Mouse (Mus musculus) CH12.LX (cell line): ENCODE data around the gene Elof1. TPM values are rescaled to one million over a fixed set of nuclear protein-coding genes. Genes with fewer than 3 reads are reported as not detected.

ENCODE experiments used
- DNase-seq: peaks from one replicate; pipeline ENCODE4 v3.0.0-alpha.2; 2013; ENCODE audit errors: extremely low read depth
- H3K27ac ChIP-seq: 2 replicates; pipeline ENCODE4 v1.5.1; 2012; ENCODE audit warnings: low read depth, mild to moderate bottlenecking, control low read depth, moderate library complexity; ENCODE audit not compliant: insufficient read depth
- H3K27me3 ChIP-seq: replicated peaks from 2 replicates; pipeline ENCODE3; 2012; ENCODE audit warnings: inconsistent platforms
- H3K36me3 ChIP-seq, 2 experiments: replicated peaks in 1 of 2; 2 replicates each; pipeline versions ENCODE3 to v1.6.1; 2012; ENCODE audit warnings: inconsistent platforms in 1 of 2, low read length in 1 of 2, mild to moderate bottlenecking in 1 of 2, mixed read lengths in 1 of 2, moderate library complexity in 1 of 2; ENCODE audit not compliant: control insufficient read depth in 1 of 2, insufficient read depth in 1 of 2
- H3K4me1 ChIP-seq, 2 experiments: 2 replicates each; pipeline ENCODE4 v1.6.1; 2012; ENCODE audit warnings: inconsistent platforms in 1 of 2, moderate library complexity in 1 of 2; ENCODE audit not compliant: insufficient read depth in 2 of 2, control insufficient read depth in 1 of 2
- H3K4me2 ChIP-seq: 2 replicates; pipeline ENCODE4 v1.6.1; 2012; ENCODE audit warnings: low read depth, mild to moderate bottlenecking, control low read depth; ENCODE audit not compliant: poor library complexity, insufficient read depth, severe bottlenecking
- H3K4me3 ChIP-seq, 3 experiments: fragments of 150-350 bp in 1 of 3; sonication (generic) in 1 of 3; replicated peaks in 1 of 3; 2 replicates each; pipeline versions ENCODE3 to v1.5.1; 2011 to 2012; ENCODE audit warnings: low read depth in 2 of 3, low read length in 2 of 3, mild to moderate bottlenecking in 2 of 3, moderate library complexity in 2 of 3, control low read depth in 1 of 3, improper control_type of control experiment in 1 of 3, inconsistent platforms in 1 of 3, mixed read lengths in 1 of 3; ENCODE audit not compliant: poor library complexity in 1 of 3
- H3K79me2 ChIP-seq: replicated peaks from 2 replicates; pipeline ENCODE4 v1.6.1; 2012; ENCODE audit warnings: mild to moderate bottlenecking, moderate library complexity; ENCODE audit not compliant: control insufficient read depth, poor library complexity, insufficient read depth, severe bottlenecking; ENCODE audit errors: extremely low read depth
- H3K9ac ChIP-seq: 2 replicates; pipeline ENCODE4 v1.6.1; 2012; ENCODE audit warnings: low read depth, mild to moderate bottlenecking, control low read depth, moderate library complexity; ENCODE audit not compliant: insufficient read depth
- H3K9me3 ChIP-seq: replicated peaks from 2 replicates; pipeline ENCODE3; 2012; ENCODE audit warnings: low read length, inconsistent platforms, mixed read lengths
- BHLHE40 ChIP-seq: IDR thresholded peaks from 2 replicates; pipeline ENCODE4 v1.6.1; 2011; ENCODE audit warnings: mild to moderate bottlenecking, low read depth, low read length, improper control_type of control experiment
- CHD2 ChIP-seq: IDR thresholded peaks from 2 replicates; pipeline ENCODE4 v1.6.1; 2011; ENCODE audit warnings: low read length, improper control_type of control experiment
- CTCF ChIP-seq, 2 experiments: IDR thresholded peaks in 1 of 2; conservative IDR thresholded peaks in 1 of 2; 2 replicates each; pipeline ENCODE4 v1.5.1; 2011 to 2012; ENCODE audit warnings: low read depth in 2 of 2, low read length in 2 of 2, improper control_type of control experiment in 1 of 2, inconsistent platforms in 1 of 2, mild to moderate bottlenecking in 1 of 2, moderate library complexity in 1 of 2
- E2F4 ChIP-seq: IDR thresholded peaks from 2 replicates; pipeline ENCODE4 v1.6.1; 2011; ENCODE audit warnings: low read depth, low read length, improper control_type of control experiment; ENCODE audit not compliant: insufficient replicate concordance
- ELF1 ChIP-seq: IDR thresholded peaks from 2 replicates; pipeline ENCODE4 v1.6.1; 2014; ENCODE audit warnings: low read depth, mild to moderate bottlenecking, inconsistent platforms, low read length, improper control_type of control experiment
- EP300 ChIP-seq: IDR thresholded peaks from 2 replicates; pipeline ENCODE4 v1.6.1; 2011; ENCODE audit warnings: low read length, improper control_type of control experiment
- GABPA ChIP-seq: IDR thresholded peaks from 2 replicates; pipeline ENCODE4 v1.6.1; 2012; ENCODE audit warnings: low read depth, low read length, improper control_type of control experiment, inconsistent platforms; ENCODE audit not compliant: insufficient replicate concordance
- HCFC1 ChIP-seq: IDR thresholded peaks from 2 replicates; pipeline ENCODE4 v1.6.1; 2012; ENCODE audit warnings: low read depth, mild to moderate bottlenecking, inconsistent platforms, low read length, improper control_type of control experiment
- IRF4 ChIP-seq: IDR thresholded peaks from 2 replicates; pipeline ENCODE4 v1.6.1; 2014; ENCODE audit warnings: low read depth, mild to moderate bottlenecking, inconsistent platforms, low read length, improper control_type of control experiment
- JUND ChIP-seq: conservative IDR thresholded peaks from 2 replicates; pipeline ENCODE4 v1.6.1; 2011; ENCODE audit warnings: low read depth, low read length, improper control_type of control experiment
- KAT2A ChIP-seq: IDR thresholded peaks from 2 replicates; pipeline ENCODE4 v1.6.1; 2012; ENCODE audit warnings: low read length, improper control_type of control experiment, inconsistent platforms; ENCODE audit not compliant: insufficient replicate concordance
- MAFK ChIP-seq: IDR thresholded peaks from 2 replicates; pipeline ENCODE4 v1.6.1; 2011; ENCODE audit warnings: low read length, improper control_type of control experiment; ENCODE audit not compliant: insufficient replicate concordance
- MAX ChIP-seq: IDR thresholded peaks from 2 replicates; pipeline ENCODE4 v1.6.1; 2011; ENCODE audit warnings: low read length, improper control_type of control experiment
- MAZ ChIP-seq: IDR thresholded peaks from 2 replicates; pipeline ENCODE4 v1.6.1; 2012; ENCODE audit warnings: low read depth, mild to moderate bottlenecking, inconsistent platforms, low read length, improper control_type of control experiment, moderate library complexity
- MEF2A ChIP-seq: IDR thresholded peaks from 2 replicates; pipeline ENCODE4 v1.6.1; 2014; ENCODE audit warnings: low read depth, mild to moderate bottlenecking, inconsistent platforms, low read length, improper control_type of control experiment, borderline replicate concordance
- MXI1 ChIP-seq: IDR thresholded peaks from 2 replicates; pipeline ENCODE4 v1.6.1; 2011; ENCODE audit warnings: mild to moderate bottlenecking, low read depth, low read length, improper control_type of control experiment
- MYC ChIP-seq: IDR thresholded peaks from 2 replicates; pipeline ENCODE4 v1.6.1; 2011; ENCODE audit warnings: low read depth, mild to moderate bottlenecking, improper control_type of control experiment, low read length
- NELFE ChIP-seq: IDR thresholded peaks from 2 replicates; pipeline ENCODE4 v1.6.1; 2011; ENCODE audit warnings: low read depth, low read length, improper control_type of control experiment
- NRF1 ChIP-seq: IDR thresholded peaks from 2 replicates; pipeline ENCODE4 v1.6.1; 2014; ENCODE audit warnings: low read depth, mild to moderate bottlenecking, inconsistent platforms, low read length, improper control_type of control experiment, moderate library complexity
- PAX5 ChIP-seq: IDR thresholded peaks from 2 replicates; pipeline ENCODE4 v1.6.1; 2012; ENCODE audit warnings: low read length, inconsistent platforms, mixed read lengths
- POLR2A ChIP-seq: IDR thresholded peaks from 2 replicates; pipeline ENCODE4 v1.6.1; 2011; ENCODE audit warnings: low read depth, mild to moderate bottlenecking, improper control_type of control experiment, low read length
- POLR2AphosphoS2 ChIP-seq: IDR thresholded peaks from 2 replicates; pipeline ENCODE4 v1.6.1; 2011; ENCODE audit warnings: low read depth, low read length, improper control_type of control experiment
- RAD21 ChIP-seq: IDR thresholded peaks from 2 replicates; pipeline ENCODE4 v1.6.1; 2011; ENCODE audit warnings: low read depth, mild to moderate bottlenecking, low read length, improper control_type of control experiment, moderate library complexity
- RCOR1 ChIP-seq: conservative IDR thresholded peaks from 2 replicates; pipeline ENCODE4 v1.6.1; 2012; ENCODE audit warnings: low read depth, mild to moderate bottlenecking, inconsistent platforms, low read length, improper control_type of control experiment
- SIN3A ChIP-seq: IDR thresholded peaks from 2 replicates; pipeline ENCODE4 v1.6.1; 2012; ENCODE audit warnings: low read length, improper control_type of control experiment, inconsistent platforms
- SMC3 ChIP-seq: IDR thresholded peaks from 2 replicates; pipeline ENCODE4 v1.6.1; 2011; ENCODE audit warnings: low read depth, low read length, improper control_type of control experiment
- TCF12 ChIP-seq: IDR thresholded peaks from 2 replicates; pipeline ENCODE4 v1.6.1; 2014; ENCODE audit warnings: low read depth, mild to moderate bottlenecking, inconsistent platforms, low read length, improper control_type of control experiment
- UBTF ChIP-seq: IDR thresholded peaks from 2 replicates; pipeline ENCODE4 v1.6.1; 2012; ENCODE audit warnings: low read depth, mild to moderate bottlenecking, inconsistent platforms, low read length, improper control_type of control experiment, moderate library complexity
- USF1 ChIP-seq: IDR thresholded peaks from 2 replicates; pipeline ENCODE4 v1.6.1; 2014; ENCODE audit warnings: low read depth, mild to moderate bottlenecking, inconsistent platforms, low read length, improper control_type of control experiment
- ZNF384 ChIP-seq: IDR thresholded peaks from 2 replicates; pipeline ENCODE4 v1.6.1; 2012; ENCODE audit warnings: low read depth, low read length, improper control_type of control experiment, inconsistent platforms
- dilution Hi-C: fragments of 300-500 bp; cut with MboI; formaldehyde crosslinking; loops from 2 replicates; pipeline ENCODE4 v1.14.3; 2020; ENCODE audit warnings: low sequenced_read_pairs; ENCODE audit not compliant: extremely low pct_unique_long_range_greater_than_20kb, extremely low pct_ligation_motif_present
- in situ Hi-C: fragments of 300-500 bp; cut with MboI; formaldehyde crosslinking; loops from 3 replicates; pipeline ENCODE4 v1.14.3; 2019; ENCODE audit warnings: low sequenced_read_pairs, low pct_ligation_motif_present, low pct_unique_long_range_greater_than_20kb, mixed read lengths
- polyA plus RNA-seq: library from polyadenylated mRNA; unstranded; fragments of >175 nt; gene quantifications from 2 replicates; pipeline ENCODE4 v1.2.1, GENCODE M21; 2012; ENCODE audit warnings: low read depth; ENCODE audit not compliant: insufficient read length
- total RNA-seq, 2 experiments: library from RNA; depleted of rRNA; stranded (reverse); fragments of 300-350 nt in 1 of 2; fragments of >200 nt in 1 of 2; gene quantifications; 2 replicates each; pipeline ENCODE4 v1.2.3; 2012 to 2014

Gene Elof1
- total and polyA plus RNA-seq, 3 experiments, result 96.9 to 142 (median 111) TPM

DNA sequence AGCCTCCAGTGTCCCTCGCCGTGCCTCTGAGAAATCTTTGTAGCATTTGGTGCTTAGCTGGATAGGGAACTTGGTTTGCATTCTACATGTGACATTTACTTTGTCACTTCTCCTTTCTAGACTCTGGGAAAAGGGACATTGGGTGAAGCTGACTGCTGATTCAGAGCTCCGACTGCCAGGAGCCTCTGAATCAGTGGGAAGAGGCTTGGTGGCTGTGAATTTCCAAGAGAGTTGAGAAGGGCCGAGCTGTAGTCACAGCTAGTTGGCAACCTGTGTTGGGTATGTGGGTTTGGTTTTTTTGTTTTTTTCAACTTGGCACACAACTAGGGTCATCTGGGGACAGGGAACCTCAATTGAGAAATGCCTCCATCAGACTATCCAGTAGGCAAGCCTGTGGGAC, 2.6 kb upstream of the Elof1 start:
- in situ Hi-C loops (loop anchor here (5.0 kb wide), 1 partner anchor 47 kb away; the partner anchor contains the start of genes Gm49318 and Zfp653), dilution Hi-C loops (no loop called here)
- Histone ChIP-seq H3K4me3 (no peak overlapping the region), H3K79me2 (peaks cover 14% of the 10 kb centered on the region), H3K9ac (no peak overlapping the region), H3K4me2 (no peak overlapping the region), H3K4me1 (peaks cover 15 to 67% of the 10 kb centered on the region in 2 experiments), H3K36me3 (peaks cover 0 to 5% of the 10 kb centered on the region in 2 experiments), H3K27me3 (no peaks in the 10 kb centered on the region), H3K27ac (no peak overlapping the region), H3K9me3 (peaks cover 3% of the 10 kb centered on the region)
- no peak for DNase-seq
- no peak for TF ChIP-seq E2F4
- no peak for TF ChIP-seq JUND
- no peak for TF ChIP-seq BHLHE40
- no peak for TF ChIP-seq CTCF (conservative IDR thresholded peaks at IDR 0.05 in 1 of 2, IDR thresholded peaks at IDR 0.05 in 1 of 2; ENCODE audit: low read depth in 2 of 2, low read length in 2 of 2)
- TF ChIP-seq RCOR1, result no peak
- no peak for TF ChIP-seq GABPA
- TF ChIP-seq MAFK, result no peak
- TF ChIP-seq KAT2A, result no peak
- TF ChIP-seq SMC3, result no peak
- no peak for TF ChIP-seq IRF4

DNA sequence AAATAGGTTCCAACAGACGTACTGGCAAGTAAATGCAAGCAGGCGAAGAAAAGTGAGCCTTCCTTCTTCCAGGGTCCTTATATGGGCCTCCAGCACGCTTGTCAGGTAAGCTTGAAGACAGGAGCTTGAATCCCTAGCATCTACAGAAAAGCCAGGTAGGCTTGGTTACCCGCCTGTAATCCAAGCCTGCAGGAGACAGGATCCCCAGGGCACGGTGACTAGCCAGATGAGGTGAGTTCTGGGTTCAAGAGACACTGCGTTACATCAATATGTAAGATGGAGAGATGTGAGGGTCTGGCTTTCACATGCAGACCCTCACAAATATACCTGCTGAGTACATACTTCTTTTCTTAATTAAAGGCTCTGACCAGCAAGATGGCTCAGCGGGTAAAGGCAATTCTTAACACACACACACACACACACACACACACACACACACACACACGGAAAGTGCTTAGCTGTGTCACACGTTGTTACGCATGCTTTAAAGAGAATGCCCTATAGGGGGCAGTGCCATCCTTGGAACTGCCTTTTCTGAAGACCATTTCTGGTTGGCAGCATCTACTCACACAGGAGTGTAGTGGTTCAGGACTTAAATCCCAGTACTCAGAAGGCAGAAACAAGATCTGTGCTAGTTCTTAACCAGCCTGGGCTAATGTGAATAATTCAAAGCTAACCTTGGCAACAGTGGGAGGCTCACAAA, 933 bp upstream of the Elof1 start:
- DNase-seq, result peak; percentile 91
- in situ Hi-C loops, result loop anchor here (5.0 kb wide), 1 partner anchor 46 kb away; the partner anchor contains the start of genes Gm49318 and Zfp653
- peaks cover 16% of the 10 kb centered on the region for H3K79me2 ChIP-seq
- H3K9me3 ChIP-seq, result peaks cover 3% of the 10 kb centered on the region
- peak overlapping the region; percentile 70; the same call in 1 of the 2 replicates for H3K9ac ChIP-seq
- H3K27me3 ChIP-seq, result no peaks in the 10 kb centered on the region
- peaks cover 14 to 51% of the 10 kb centered on the region in 2 experiments for H3K4me1 ChIP-seq
- no peak overlapping the region for H3K27ac ChIP-seq
- H3K4me2 ChIP-seq, result peak overlapping the region; percentile 95
- peak overlapping the region; percentile 65 to 89 (median 85) for H3K4me3 ChIP-seq
- H3K36me3 ChIP-seq, result peaks cover 12 to 21% of the 10 kb centered on the region in 2 experiments
- dilution Hi-C loops, result no loop called here
- TF ChIP-seq ZNF384, result peak; percentile 24; the same call in 1 of the 2 replicates
- TF ChIP-seq MAZ, result no peak
- no peak for TF ChIP-seq ELF1
- peak; percentile 82 for TF ChIP-seq RAD21
- 0 out of 2 replicates have a peak, but pooled peaks have one; percentile 20 for TF ChIP-seq JUND
- TF ChIP-seq EP300, result no peak
- TF ChIP-seq CTCF (conservative IDR thresholded peaks at IDR 0.05 in 1 of 2, IDR thresholded peaks at IDR 0.05 in 1 of 2; ENCODE audit: low read depth in 2 of 2, low read length in 2 of 2), result peak; percentile 41 to 90
- TF ChIP-seq SIN3A, result peak; percentile 80
- TF ChIP-seq POLR2A, result no peak
- TF ChIP-seq KAT2A, result no peak
- 0 out of 2 replicates have a peak, but pooled peaks have one; percentile 5 for TF ChIP-seq MAFK
- peak; percentile 54; the same call in 1 of the 2 replicates for TF ChIP-seq BHLHE40
- peak; percentile 23; the same call in 1 of the 2 replicates for TF ChIP-seq TCF12
- TF ChIP-seq UBTF, result no peak
- peak; percentile 41; the same call in 1 of the 2 replicates for TF ChIP-seq NRF1
- TF ChIP-seq CHD2, result no peak
- peak; percentile 47; the same call in 1 of the 2 replicates for TF ChIP-seq NELFE
- TF ChIP-seq MEF2A, result no peak
- no peak for TF ChIP-seq GABPA
- no peak for TF ChIP-seq IRF4
- TF ChIP-seq MXI1, result peak; percentile 84; the same call in 1 of the 2 replicates
- no peak for TF ChIP-seq POLR2AphosphoS2
- TF ChIP-seq MYC, result peak; percentile 92
- no peak for TF ChIP-seq PAX5
- no peak for TF ChIP-seq HCFC1
- no peak for TF ChIP-seq USF1
- peak; percentile 73 for TF ChIP-seq SMC3
- peak; percentile 83 for TF ChIP-seq MAX
